Mouse (Mus musculus) olfactory bulb, adult 2 months (tissue): Measurements from ENCODE around the gene Bin2. TPM values are rescaled to one million over a fixed set of nuclear protein-coding genes. Genes with fewer than 3 reads are reported as not detected.
"Not testable (repeated sequence)": the region's sequence is repeated elsewhere in the genome, so short reads cannot be mapped to it uniquely, and the experiment has no call there.

ENCODE experiments used
- H3K27ac ChIP-seq: fragments of 200-500 bp; 2 replicates; pipeline ENCODE4 v1.5.1; 2012; ENCODE audit warnings: low read depth, low read length; ENCODE audit not compliant: insufficient read depth
- H3K4me1 ChIP-seq: fragments of 200-500 bp; 2 replicates; pipeline ENCODE4 v1.6.1; 2012; ENCODE audit warnings: low read length; ENCODE audit not compliant: control insufficient read depth, insufficient read depth
- H3K4me3 ChIP-seq: fragments of 200-500 bp; 2 replicates; pipeline ENCODE4 v1.5.1; 2012; ENCODE audit warnings: mild to moderate bottlenecking, low read depth, low read length, moderate library complexity; ENCODE audit not compliant: insufficient read depth
- CTCF ChIP-seq: fragments of 200-500 bp; IDR thresholded peaks from 2 replicates; pipeline ENCODE4 v1.5.1; 2012; ENCODE audit warnings: low read depth, mild to moderate bottlenecking, low read length, moderate library complexity; ENCODE audit not compliant: insufficient read depth
- POLR2A ChIP-seq: fragments of 200-500 bp; IDR thresholded peaks from 2 replicates; pipeline ENCODE4 v1.6.1; 2012; ENCODE audit warnings: mild to moderate bottlenecking, low read depth, low read length, moderate library complexity; ENCODE audit not compliant: insufficient read depth
- WGBS: fragments of 180-500 bp; shearing (Covaris S2); methylation state at CpG from one replicate; pipeline ENCODE4 v1.1.7; 2018; 5-methylcytosine and 5-hydroxymethylcytosine counted together
- polyA plus RNA-seq: library from polyadenylated mRNA; stranded (reverse); fragments of >200 nt; gene quantifications from 2 replicates; pipeline ENCODE4 v1.2.4, GENCODE M21; 2012; ENCODE audit warnings: low replicate concordance; ENCODE audit not compliant: missing spikeins, insufficient read depth, insufficient read length

Gene Bin2
- polyA plus RNA-seq, 1 experiment: not detected

DNA sequence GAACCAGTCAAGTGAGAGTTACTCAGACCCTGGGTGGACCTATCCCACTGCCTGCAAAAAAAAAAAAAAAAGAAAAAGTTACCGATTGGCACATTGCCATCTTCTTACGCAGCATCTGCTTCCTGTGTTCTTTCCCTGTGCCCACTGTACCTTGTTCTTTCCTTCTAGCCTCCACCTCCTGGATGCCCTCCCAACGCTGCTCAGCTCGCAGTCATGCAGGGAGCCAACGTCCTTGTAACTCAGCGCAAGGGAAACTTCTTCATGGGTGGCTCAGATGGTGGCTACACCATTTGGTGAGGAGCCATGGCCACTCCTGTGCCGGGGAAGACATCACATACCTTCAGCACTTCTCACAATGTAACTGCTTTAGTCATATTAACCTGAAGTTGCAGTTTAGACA, 50.2 kb downstream of the Bin2 start:
- 85% methylated on average over 7 of the region's 7 CpGs for WGBS
- no peak for TF ChIP-seq CTCF
- no peak for TF ChIP-seq POLR2A
- Histone ChIP-seq H3K4me1 (peaks cover 22% of the 10 kb centered on the region), H3K4me3 (no peak overlapping the region), H3K27ac (no peak overlapping the region)

DNA sequence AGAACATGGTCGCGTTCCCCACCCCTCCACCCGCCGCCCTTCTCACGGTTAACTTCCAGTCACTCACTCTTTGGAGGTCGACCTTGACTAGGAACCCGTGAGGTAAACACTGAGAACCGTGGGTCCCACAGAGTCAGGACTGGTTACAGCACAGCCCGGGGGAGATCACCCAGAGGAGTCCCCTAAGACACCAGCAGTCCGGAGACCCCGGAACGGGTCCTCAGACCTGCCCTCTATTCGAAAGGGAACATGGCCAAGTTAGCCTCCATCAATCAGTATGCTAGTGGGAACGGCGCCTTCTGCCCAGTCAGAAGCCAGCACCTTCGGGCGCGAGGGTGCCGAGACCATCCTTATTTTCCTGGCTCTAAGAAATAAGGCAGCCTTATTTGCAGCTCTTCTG, 53.1 kb downstream of the Bin2 start:
- Histone ChIP-seq H3K4me1 (peaks cover 15% of the 10 kb centered on the region), H3K27ac (peak overlapping the region; percentile 55), H3K4me3 (peak overlapping the region; percentile 83)
- 0% methylated on average over 19 of the region's 19 CpGs for WGBS
- no peak for TF ChIP-seq CTCF
- TF ChIP-seq POLR2A: no peak

DNA sequence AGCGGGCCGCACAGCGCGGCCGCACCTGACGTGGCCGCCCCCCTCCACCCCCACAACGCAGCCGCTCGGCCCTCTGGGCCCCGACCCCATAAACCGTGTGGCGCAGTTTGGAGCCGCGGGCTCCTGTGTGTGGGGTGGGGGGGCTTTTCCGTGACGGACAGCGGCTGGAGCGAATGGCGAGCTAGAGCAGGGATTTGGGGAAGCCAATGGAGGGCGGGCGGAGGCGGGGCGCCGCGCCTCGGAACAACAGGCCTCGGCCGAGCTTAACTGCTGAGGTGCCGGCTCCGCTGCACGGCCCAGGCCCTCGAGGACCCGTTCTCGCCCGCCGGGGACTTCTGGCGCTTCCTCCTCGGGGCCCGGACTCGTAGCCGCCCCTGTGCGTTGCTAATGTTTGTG, 53.5 kb downstream of the Bin2 start:
- Histone ChIP-seq H3K4me3 (peak overlapping the region; percentile 83), H3K4me1 (peaks cover 15% of the 10 kb centered on the region), H3K27ac (peak overlapping the region; percentile 55)
- TF ChIP-seq POLR2A (no peak; the same call in 1 of the 2 replicates), CTCF (no peak)
- WGBS: 1% methylated on average over 43 of the region's 43 CpGs

GRCm38 (mm10) chr15:100614996-100615824, 54.1 kb downstream of the Bin2 start, which contains the start of gene Dazap2:
TSS of gene Dazap2 (plus strand) at chr15:100615349.
- H3K4me3 ChIP-seq: peak within 1 kb of the TSS; percentile 83
- TF ChIP-seq POLR2A (peak; percentile 73), CTCF (0 out of 2 replicates have a peak, but pooled peaks have one; percentile 16)
- peak within 1 kb of the TSS; percentile 73 for H3K27ac ChIP-seq
- 1% methylated on average over 99 of the region's 99 CpGs for WGBS
- H3K4me1 ChIP-seq: peaks cover 15% of the 10 kb centered on the region

GRCm38 (mm10) chr15:100614218-100614995, 54.9 kb downstream of the Bin2 start:
- TF ChIP-seq CTCF: no peak
- TF ChIP-seq POLR2A: no peak

DNA sequence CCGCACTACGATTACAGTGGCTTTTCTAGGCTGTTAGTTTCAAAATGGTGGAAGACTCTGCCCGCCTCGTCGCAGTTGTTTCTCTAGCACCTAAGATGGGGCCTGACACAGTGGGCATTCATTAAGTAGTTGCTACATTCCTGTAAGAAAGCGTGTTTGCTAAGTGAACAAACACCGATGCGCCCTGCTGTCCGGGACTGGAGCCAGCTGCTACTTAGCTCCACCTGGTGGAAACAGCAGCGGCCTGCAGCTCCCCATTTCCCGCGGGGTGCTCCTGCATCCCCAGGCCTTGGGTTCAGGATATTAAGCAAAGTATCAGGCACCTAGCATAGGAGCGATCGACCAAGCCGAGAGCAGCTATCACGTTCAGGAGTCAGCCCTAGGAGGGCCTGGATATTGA, 55.8 kb downstream of the Bin2 start:
- TF ChIP-seq POLR2A: no peak
- peak; percentile 87 for TF ChIP-seq CTCF
- no peak overlapping the region for H3K4me3 ChIP-seq
- peaks cover 15% of the 10 kb centered on the region for H3K4me1 ChIP-seq
- no peak overlapping the region for H3K27ac ChIP-seq
- WGBS: 5% methylated on average over 16 of the region's 16 CpGs

More at GRCm38 (mm10) chr15:100614218-100614995, 54.9 kb downstream of the Bin2 start:
- peaks cover 15% of the 10 kb centered on the region for H3K4me1 ChIP-seq
- WGBS: 11% methylated on average over 43 of the region's 43 CpGs
- peak overlapping the region; percentile 83 for H3K4me3 ChIP-seq
- H3K27ac ChIP-seq: peak overlapping the region; percentile 73

GRCm38 (mm10) chr15:100612432-100612831, 56.9 kb downstream of the Bin2 start:
- H3K4me1 ChIP-seq: peaks cover 15% of the 10 kb centered on the region
- no peak overlapping the region for H3K27ac ChIP-seq
- no peak overlapping the region for H3K4me3 ChIP-seq
- WGBS: 75% methylated on average over 2 of the region's 2 CpGs
- TF ChIP-seq POLR2A (no peak), CTCF (no peak)

- Histone ChIP-seq H3K4me1 (peaks cover 15% of the 10 kb centered on the region), H3K4me3 (no peak overlapping the region), H3K27ac (no peak overlapping the region)
- WGBS: 88% methylated on average over 7 of the region's 7 CpGs
- TF ChIP-seq CTCF: no peak
- no peak for TF ChIP-seq POLR2A
Measured at GRCm38 (mm10) chr15:100611951-100612350, 57.4 kb downstream of the Bin2 start.

GRCm38 (mm10) chr15:100606677-100607076, 62.7 kb downstream of the Bin2 start:
- WGBS: 93% methylated on average over 8 of the region's 8 CpGs
- not testable (repeated sequence) for H3K4me3 ChIP-seq, H3K4me1 ChIP-seq

More at GRCm38 (mm10) chr15:100606677-100607076, 62.7 kb downstream of the Bin2 start:
- H3K27ac ChIP-seq: not testable (repeated sequence)
